Mouse (Mus musculus) MEL (cell line): Measurements from ENCODE around the gene Olfr1394.

Experiments
- GABPA ChIP-seq: IDR thresholded peaks from 2 replicates; pipeline ENCODE4 v1.6.1; 2012; ENCODE audit warnings: low read depth, mild to moderate bottlenecking, inconsistent platforms, low read length, improper control_type of control experiment, moderate library complexity
- POLR2A ChIP-seq, 2 experiments: IDR thresholded peaks; 2 replicates each; pipeline ENCODE4 v1.6.1; 2011 to 2012; ENCODE audit warnings: low read length in 2 of 2, mild to moderate bottlenecking in 2 of 2, control low read depth in 1 of 2, improper control_type of control experiment in 1 of 2, low read depth in 1 of 2, moderate library complexity in 1 of 2; ENCODE audit not compliant: control insufficient read depth in 1 of 2, insufficient read depth in 1 of 2, poor library complexity in 1 of 2

DNA sequence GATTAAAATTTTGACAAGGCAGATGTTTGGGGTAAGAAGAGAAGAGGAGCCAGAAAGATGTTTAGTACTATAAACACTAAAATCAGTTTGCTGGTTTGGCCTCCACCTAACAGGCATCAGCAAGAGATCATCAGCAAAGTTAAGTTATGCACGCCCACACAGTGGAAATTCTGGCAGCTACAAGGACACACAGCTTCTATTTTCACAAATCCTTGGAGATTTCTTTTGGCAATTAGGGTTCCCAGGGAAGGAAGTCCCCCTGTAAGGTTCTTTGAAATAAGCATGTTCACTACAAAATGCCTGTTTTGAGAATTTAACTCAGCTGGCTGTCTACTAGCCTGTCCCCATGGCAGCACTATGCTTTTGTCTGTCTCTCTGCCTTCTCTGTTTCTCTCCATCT is 43.2 kb upstream of the Olfr1394 start:
- TF ChIP-seq GABPA: no peak
- no peak for TF ChIP-seq POLR2A (IDR thresholded peaks at IDR 0.05; ENCODE audit: control insufficient read depth in 1 of 2, insufficient read depth in 1 of 2, low read depth in 1 of 2, low read length in 2 of 2, poor library complexity in 1 of 2)
